Mouse (Mus musculus) left cerebral cortex, postnatal 14 days (tissue): ENCODE results near the gene Krtap16-1. TPM values are rescaled to one million over a fixed set of nuclear protein-coding genes. Genes with fewer than 3 reads are reported as not detected.
A peak's percentile ranks its signal among the peaks of the same experiment; 100 is the strongest.

Experiments
- DNase-seq, 2 experiments: peaks; one replicate each; pipeline ENCODE4 v3.0.0; 2021 to 2022; ENCODE audit warnings: low spot score in 2 of 2, mixed read lengths in 1 of 2
- intact Hi-C: fragments of 180-260 bp; cut with DNase I; formaldehyde crosslinking; loops from one replicate; pipeline ENCODE4 v1.15.1; 2025
- long read RNA-seq, 2 experiments: library from polyadenylated mRNA; stranded (forward); transcript quantifications; one replicate each; pipeline ENCODE4 v2.0.0; 2021
- total RNA-seq, 2 experiments: library from RNA; stranded (reverse); gene quantifications; 2 replicates each; pipeline ENCODE4 v1.2.3; 2021

Krtap16-1 gene
- not detected for total RNA-seq
- long read RNA-seq, experiment 1, result 0 reads
- long read RNA-seq, experiment 2, result 0 reads

DNA sequence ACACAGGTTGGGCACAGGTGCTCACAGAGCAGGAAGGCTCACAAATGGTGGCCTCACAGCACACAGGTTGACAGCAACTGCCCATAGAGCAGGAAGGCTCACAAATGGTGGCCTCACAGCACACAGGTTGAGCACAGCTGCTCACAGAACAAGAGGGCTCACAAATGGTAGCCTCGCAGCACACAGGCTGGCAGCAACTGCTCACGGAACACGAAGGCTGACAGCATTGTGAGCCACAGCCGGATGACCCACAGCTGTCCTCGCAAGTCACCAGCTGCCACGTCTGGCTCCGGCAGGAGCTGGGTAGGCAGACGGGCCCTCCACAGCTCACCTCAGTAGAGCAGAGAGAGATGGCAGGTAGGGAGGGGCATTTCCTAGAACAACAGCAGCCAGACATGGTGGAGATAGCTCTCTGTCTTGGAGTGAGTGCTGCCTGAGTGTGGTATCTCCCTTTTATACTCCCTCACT, at the start of gene Krtap16-1:
Gene Krtap16-1, minus strand, starts transcription at position 418 of the 468 bp plus-strand sequence.
- DNase-seq, result no peak
- intact Hi-C loops, result no loop called here

DNA sequence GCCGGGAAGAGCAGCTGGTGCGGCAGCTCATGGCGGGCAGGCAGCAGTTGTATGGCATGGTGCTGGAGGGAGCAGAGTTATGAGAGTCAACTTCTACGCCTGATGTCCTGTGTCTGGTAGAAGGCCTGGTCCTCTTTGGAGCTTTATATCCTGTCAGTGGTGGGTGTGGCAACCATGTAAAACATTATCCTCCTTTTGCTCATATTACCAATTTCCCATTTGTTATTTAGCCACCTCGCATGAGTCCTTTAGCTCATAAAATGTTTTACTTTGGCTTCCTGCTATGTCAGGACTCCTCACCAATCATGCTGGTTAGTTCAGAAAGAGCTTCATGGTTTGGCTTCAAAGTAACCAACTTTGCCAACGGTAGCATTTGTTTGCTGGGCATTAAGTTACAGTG, 43.4 kb upstream of the Krtap16-1 start, which contains the start of gene Krt33b:
Gene Krt33b, minus strand, starts transcription at position 101 of the 400 bp plus-strand sequence.
- no peak for DNase-seq
- intact Hi-C loops, result no loop called here

DNA sequence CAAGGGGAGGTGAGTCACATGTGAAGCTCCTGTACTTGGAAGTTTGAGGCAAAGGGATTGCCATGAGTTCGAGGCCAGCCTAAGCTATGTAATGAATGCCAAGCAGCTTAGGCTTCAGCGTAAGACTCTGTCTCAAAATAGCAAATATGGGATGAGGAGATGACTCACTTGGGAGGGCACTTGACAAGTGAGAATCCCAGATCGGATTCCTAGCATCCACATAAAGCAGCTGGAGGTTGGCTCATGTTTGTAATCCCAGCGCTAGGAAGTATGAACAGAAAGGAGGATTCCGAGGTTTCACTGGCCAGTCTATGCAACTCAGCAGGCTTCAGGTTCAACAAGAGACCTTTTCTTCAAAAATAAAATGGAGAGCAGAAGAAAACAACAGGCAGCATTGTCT, 35.0 kb upstream of the Krtap16-1 start:
- intact Hi-C loops, result no loop called here
- DNase-seq, result peak in 1 of 2 experiments; percentile 37

DNA sequence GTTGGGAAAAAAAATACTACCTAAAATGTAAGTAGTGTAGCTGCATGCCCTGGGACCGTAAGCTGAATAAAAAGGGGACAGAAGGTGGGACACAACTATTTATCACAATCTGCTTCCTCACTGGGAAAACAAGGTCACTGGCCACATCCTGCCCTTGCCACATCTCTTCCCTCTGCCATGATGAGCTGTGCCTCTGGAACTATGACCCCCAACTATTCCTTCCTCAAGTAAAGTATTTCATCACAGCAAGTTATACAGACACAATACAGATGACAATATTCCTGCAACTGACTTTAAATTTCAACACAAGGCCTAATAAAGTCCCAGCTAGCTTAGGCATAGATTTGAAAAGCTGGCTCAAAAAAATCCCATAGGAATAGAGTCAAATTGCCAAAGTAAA, 33.1 kb upstream of the Krtap16-1 start:
- DNase-seq, result no peak
- intact Hi-C loops, result loop anchor here (10.0 kb wide), 1 partner anchor 265 kb away; no protein-coding TSS in a partner anchor

DNA sequence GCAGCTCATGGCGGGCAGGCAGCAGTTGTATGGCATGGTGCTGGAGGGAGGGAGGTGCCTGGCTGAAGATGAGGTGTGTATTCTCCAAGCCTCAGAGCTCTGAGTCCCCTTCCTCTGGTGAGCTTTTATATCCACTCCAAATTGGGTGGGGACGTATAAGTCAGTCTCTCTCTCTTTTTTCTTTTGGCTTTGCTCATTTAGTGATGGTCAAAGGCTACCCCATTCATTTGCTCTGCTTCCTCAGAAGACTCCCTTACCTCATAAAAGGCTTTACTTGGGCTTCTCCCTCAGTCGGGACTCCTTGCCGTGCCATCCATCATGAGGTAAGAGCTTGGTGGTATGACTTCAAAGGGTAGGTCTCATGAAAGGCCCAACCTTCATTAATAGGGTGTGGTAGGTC, 29.7 kb upstream of the Krtap16-1 start, which contains the start of gene Krt33a:
Gene Krt33a, minus strand, starts transcription at position 101 of the 400 bp plus-strand sequence.
- intact Hi-C loops, result loop anchor here (10.0 kb wide), 1 partner anchor 269 kb away; no protein-coding TSS in a partner anchor
- DNase-seq, result no peak

DNA sequence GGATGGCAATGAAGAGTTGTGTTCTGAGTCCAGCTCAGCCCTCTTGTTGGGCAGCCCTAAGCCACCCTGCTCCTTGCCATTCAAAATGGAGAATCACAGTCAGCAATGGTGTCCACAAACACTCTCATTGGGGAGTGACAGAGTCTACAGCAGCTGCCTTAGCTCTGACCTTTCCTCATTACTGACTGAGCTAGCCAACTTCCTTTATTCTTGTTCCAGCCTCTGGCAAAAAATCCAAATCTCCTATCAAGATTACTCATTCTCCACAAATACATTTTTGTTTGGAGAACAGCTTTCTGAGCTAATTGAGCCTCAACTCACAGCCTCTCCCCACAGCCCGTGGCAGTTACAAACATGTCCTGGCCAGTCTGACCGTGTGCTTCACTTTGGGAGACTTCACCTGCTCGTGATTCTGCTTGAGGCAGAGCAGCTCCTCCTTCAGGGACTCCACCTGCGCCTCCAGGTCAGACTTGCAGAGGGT, 27.3 kb upstream of the Krtap16-1 start:
- DNase-seq, result no peak
- intact Hi-C loops, result loop anchor here (10.0 kb wide), 1 partner anchor 271 kb away; no protein-coding TSS in a partner anchor

DNA sequence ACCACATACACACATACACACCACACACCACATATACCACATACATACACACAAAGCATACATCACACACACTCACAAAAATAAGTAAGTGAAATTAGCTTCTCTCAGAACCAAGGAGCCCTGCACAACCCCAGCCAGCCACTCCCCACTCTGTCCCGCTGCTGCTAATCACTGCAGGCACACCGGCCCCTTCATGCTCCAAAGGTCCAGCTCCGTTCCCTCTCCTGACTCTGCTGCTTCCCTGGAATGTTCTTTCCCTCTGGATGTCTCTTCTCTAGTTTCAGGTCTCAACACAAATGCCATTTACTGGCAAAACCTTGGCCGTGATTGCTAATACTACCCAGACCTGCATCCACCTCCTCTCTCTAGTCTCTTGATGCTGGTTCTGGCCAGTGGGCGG, 24.3 kb upstream of the Krtap16-1 start:
- DNase-seq, result no peak
- intact Hi-C loops, result loop anchor here (10.0 kb wide), 1 partner anchor 274 kb away; no protein-coding TSS in a partner anchor

DNA sequence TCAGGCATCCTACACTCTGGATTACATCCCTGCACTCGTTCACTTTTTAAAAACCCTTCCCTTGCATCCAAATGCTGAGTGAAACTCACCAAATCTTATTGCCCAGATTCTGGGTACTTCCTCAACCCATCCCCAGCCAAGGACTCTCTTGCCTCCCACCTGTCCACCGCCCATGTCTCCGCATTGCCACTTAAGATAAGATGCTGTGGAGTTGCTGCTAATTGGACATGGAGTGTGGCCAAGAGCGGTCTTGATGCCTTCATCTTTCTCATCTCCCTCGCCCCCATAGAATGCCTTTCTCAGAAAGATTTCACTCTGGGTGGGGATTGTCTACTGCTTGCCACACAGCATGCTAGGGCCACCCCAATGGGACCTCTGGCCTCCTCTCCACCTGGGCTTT, 21.9 kb upstream of the Krtap16-1 start:
- no peak for DNase-seq

DNA sequence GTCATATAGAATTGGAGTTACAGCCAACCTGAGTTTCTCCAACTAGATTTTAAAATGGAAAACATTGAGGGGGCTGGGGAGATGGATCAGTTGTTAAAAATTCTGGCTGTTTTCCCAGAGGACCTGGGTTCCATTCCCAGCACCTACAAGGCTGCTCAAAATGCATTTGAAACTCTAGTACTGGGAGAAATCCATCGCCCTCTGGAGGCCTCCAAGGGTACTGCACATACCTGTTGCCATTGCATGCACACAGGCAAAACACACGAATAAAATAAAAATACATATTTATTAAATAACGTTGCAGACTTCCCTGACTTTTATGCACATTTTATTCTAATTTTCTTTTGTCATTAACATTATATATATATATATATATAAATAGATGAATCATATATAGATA, 20.2 kb upstream of the Krtap16-1 start:
- intact Hi-C loops, result no loop called here
- DNase-seq, result no peak

More for the DNA sequence above, 21.9 kb upstream of the Krtap16-1 start:
- intact Hi-C loops, result no loop called here

DNA sequence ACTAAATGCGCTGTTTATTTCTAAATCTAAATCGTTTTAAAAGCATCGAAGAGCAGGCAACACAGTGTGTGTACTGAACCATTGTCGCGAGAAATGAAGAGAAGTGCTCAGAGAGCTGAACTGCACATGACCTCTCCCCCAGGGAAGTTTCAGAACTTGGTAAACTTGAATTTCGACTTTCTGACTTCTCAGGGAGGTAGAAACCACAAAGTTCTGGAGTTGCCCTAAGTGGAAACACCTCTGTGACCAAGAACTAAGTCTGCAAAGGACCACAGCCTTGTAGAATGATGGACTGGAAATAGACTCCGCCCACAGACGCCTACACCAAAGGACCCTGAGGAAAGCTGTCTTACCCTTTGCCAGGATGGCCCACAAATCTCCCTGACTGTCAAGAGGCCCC, 19.5 kb upstream of the Krtap16-1 start:
- no peak for DNase-seq
- intact Hi-C loops, result loop anchor here (2.0 kb wide), 1 partner anchor 541 kb away; no protein-coding TSS in a partner anchor

DNA sequence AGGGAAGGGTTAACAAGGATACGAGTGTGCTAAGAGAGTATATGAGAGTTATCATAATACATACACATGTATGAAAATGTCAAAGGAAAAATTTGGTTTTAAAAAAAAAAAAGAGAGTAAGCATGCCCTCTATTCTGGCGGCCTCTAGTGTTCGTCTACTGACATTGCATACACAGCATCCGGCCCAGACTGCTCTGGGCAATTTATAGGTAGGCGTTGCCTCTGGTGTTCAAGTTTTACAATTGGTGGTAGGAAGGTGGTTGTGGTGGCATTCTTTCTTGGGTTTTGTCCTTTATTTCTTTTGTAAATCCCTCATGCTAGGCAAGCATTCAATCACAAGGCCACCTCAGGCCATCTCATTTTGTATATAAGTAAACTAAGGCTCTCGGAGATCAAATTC, 18.4 kb upstream of the Krtap16-1 start:
- intact Hi-C loops, result loop anchor here (2.0 kb wide), 1 partner anchor 540 kb away; no protein-coding TSS in a partner anchor
- DNase-seq, result peak; percentile 73 to 78

DNA sequence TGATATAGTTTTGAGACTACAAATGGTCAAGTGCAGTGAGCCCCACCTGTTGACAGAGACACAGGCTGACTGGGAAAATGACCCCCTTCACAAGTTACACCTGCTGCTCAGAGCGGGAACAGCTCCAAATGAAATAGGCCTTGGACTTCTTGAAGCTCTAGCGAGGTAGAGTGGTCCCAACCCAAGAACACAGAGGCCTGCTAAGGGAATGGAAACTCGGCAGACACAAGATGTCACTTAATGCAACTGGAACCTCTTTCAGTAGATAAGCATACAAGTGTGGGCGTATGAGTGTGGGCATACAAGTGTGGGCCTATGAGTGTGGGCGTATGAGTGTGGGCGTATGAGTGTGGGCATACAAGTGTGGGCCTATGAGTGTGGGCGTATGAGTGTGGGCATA, 12.7 kb upstream of the Krtap16-1 start:
- intact Hi-C loops, result no loop called here
- no peak for DNase-seq

DNA sequence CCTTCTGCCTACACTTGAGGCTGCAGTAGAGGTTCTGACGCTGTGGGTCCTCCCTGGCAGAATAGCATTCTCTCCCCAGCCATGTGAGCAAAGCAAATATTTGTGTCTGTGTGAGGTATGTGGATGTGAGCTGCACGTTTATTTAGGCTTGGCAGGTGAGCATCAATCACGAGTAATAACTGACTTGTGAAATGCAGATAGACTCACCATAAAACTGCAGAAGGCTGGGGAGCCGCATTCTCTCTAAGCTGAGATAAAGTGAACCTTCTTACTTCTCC, 7.9 kb upstream of the Krtap16-1 start:
- intact Hi-C loops, result no loop called here
- no peak for DNase-seq

DNA sequence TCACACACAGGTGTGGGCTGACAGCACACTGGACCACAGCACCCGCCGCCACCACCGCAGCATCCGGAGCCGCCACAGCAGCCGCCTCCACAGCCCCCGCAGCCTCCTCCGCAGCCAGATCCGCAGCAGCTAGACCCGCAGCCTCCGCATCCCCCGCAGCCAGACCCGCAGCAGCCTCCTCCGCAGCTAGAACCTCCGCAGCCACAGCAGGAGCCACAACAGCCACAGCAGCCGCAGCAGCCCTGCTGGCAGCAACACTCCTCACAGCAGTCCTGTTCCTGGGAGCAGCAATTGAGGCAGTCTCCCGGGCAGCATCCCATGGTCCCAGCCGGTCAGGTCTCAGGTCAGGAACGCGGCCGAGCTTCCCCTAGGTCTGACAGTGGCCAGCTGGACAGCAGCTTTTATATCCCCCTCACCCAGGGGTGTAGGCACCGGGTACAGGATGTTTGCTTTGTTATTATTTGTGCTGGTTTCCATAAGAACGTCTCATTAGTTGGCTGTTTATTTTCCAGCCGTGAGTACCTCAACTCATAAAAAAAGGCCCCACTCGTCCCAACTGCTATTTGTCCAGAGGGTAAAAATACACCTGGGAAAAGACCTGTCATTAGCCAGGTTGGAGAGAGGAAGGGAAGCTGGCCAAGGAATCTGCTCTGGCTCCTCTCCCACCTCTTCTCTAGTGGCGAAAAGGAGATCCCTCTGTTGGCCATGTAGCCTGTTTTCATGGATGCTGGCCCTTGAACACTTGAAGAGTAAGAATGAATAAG, 7.4 kb upstream of the Krtap16-1 start, which contains the start of gene Krtap17-1:
Gene Krtap17-1, minus strand, starts transcription at position 375 of the 764 bp plus-strand sequence.
- intact Hi-C loops, result no loop called here
- DNase-seq, result no peak

DNA sequence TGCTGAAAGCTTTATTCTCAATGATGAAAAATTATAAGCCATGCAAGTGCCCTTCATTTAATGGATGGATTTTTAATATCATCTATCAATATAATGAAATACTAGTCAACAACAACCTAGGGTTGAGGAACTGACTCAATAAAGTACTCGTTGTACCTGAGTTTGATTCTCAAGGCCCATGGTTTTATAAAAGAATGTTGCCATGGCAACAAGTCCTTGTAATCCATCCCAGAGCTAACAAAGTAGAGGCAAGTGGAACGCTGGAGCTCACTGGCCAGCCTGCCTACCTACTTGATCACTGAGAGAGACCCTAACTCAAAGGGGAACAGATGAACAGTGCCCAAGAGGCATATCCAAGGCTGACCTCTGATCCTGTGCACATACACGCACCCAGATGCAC, 4.2 kb upstream of the Krtap16-1 start:
- intact Hi-C loops, result no loop called here

DNA sequence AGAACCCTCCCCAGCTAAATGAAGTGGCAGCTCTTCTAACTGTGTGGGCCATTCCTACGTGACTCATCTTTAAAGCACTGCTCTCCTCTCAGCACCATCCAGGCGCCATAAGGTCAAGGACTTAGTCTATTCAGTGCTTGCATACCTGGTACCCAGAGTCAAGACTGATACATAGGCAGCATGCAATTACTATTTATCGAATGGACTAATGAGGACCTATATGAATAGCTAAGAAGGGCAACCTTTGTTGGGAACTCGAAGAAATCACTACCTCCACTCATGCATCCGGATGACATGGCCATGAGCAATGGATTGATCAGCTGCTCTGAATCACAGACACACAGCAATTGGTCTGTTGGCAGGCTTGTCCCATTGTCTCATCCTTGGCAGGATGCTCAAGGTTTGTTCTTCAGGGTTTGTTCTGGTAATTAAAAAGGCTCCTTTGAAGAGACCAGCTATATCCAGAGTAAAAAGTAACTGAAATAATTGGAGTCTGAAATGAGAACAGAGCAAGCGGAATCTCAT, 3.5 kb upstream of the Krtap16-1 start:
- no peak for DNase-seq
- intact Hi-C loops, result no loop called here

More for the DNA sequence above, 4.2 kb upstream of the Krtap16-1 start:
- DNase-seq, result no peak

DNA sequence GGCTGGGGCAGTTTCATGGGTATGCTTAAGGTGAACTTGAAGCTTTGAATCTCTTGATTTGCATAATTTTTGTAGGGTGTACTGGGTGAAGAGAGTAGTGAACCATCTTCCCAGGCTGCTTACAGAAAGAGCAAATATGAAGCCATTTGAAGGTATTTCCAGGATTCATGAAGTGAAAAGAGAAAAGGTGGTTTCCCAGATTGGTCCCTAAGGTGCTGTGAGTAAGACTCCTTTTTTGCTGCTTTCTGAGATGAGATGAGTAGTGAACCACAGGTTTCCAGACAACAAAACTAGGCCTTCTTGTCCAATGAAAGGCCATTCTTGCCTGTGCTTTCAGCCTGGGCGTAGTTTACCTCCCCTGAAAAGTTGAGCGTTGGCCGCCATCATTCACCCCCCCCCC, 2.1 kb upstream of the Krtap16-1 start:
- no peak for DNase-seq
- intact Hi-C loops, result no loop called here

DNA sequence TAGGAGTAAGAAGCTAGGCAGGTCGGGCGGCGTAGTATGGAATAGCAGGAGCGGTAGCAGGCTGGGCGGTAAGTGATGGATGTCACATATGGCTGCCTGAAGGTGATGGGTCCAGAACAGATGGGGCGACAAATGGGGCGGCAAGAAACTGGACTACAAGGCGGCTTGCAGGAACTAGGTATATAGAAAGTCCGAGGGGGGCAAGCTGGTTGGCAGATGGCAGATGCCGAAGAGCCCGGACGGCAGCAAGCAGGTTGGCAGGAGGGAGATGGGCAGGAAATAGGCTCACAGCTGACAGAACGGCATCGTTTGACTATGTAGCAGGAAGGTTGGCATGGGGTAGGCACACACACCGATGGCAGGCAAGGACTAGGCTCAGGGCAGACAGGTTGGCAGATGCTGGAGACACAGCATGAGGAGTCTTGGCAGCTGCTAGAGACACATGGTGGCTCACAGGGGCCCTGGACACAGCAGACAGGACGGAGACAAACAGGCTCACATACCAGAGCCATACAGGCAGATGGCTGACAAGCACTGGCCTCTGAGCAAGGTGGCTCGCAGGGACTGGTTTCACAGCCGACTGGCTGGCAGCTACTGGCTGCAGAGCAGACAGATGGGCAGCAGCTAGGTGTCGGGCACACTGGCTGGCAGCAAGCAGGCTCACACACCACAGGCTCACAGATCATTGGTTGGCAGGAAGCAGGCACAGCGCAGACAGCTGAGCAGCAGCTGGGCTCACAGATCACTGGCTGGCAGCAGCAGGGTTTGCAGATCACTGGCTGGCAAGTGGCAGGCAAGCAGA, 905 bp downstream of the Krtap16-1 start:
- intact Hi-C loops, result no loop called here
- peak; percentile 49 to 76 for DNase-seq

DNA sequence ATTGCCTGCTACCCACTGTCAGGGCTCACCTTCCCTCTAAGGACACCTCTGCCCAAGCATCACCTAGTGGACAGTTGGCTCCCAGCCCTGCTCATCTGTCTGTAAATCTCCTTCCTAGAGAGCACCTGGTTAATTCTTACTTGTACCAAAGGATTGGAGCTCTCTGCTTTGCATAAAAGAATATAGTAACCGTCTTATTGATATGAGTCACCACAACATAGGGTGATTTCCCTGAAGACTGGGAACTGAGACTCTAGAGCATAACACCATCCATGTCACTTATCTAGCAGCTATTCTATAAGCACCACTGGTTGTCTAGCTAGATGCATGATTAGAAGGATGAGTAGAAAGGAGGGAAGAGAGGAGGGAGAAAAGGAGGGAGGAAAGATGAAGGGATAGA, 3.0 kb downstream of the Krtap16-1 start:
- intact Hi-C loops, result no loop called here
- DNase-seq, result no peak

DNA sequence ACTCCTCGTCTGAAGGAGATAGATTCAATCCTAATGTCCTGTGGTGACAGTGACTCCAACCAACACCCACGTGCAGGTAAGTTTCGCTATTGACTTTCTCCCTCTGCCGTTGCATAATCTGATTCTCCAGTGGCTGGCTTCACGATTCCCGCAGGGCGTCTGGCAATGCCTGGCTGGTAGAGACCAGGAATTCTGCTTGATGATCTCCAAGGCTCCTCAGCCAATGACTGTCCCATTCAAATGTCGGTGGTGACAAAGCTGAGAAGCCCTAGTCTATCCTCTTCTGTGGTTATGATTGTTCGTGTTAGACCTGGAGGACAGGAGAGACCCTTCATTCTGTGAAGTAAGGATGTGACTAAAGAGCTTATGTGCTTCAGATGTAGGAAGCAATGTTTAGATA, 3.7 kb downstream of the Krtap16-1 start:
- intact Hi-C loops, result no loop called here
- no peak for DNase-seq
